Mouse (Mus musculus): ENCODE data around the gene Ahnak. TPM values are rescaled to one million over a fixed set of nuclear protein-coding genes. Genes with fewer than 3 reads are reported as not detected.

Ahnak gene
- total RNA-seq, 1 experiment, result 155 TPM

- H3K27ac ChIP-seq (ENCODE audit: insufficient read depth, low read depth, low read length, poor library complexity, severe bottlenecking), result no peak overlapping the region
- peaks cover 7 to 17% of the 10 kb centered on the region in 2 experiments; a peak in 3 of 4 replicates for H3K4me1 ChIP-seq (ENCODE audit: control insufficient read depth in 2 of 2, insufficient read depth in 2 of 2, low read length in 2 of 2, poor library complexity in 1 of 2)
- in situ Hi-C loops (cut with MboI; ENCODE audit: low sequenced_read_pairs in 2 of 2, unreplicated experiment in 2 of 2), result no loop called here
- TF ChIP-seq ZC3H11A (IDR thresholded peaks at IDR 0.05; ENCODE audit: borderline replicate concordance, low read depth, low read length) (no peak), ZNF384 (IDR thresholded peaks at IDR 0.05; ENCODE audit: low read depth, low read length) (no peak), CHD2 (IDR thresholded peaks at IDR 0.05; ENCODE audit: low read depth, low read length) (no peak), HCFC1 (IDR thresholded peaks at IDR 0.05; ENCODE audit: borderline replicate concordance, insufficient read depth, low read length) (no peak), MAFK (IDR thresholded peaks at IDR 0.05; ENCODE audit: insufficient read depth, low read depth, low read length) (no peak)
- no peaks in the 10 kb centered on the region for H3K9me3 ChIP-seq (ENCODE audit: control insufficient read depth, insufficient read depth, low read depth, low read length)
- H3K9ac ChIP-seq (ENCODE audit: insufficient read depth, low read depth, low read length, poor library complexity, severe bottlenecking), result no peak overlapping the region
- no peak for DNase-seq (ENCODE audit: low read depth, low spot score)
- H3K4me3 ChIP-seq (ENCODE audit: insufficient read depth in 1 of 2, low read depth in 1 of 2, low read length in 2 of 2, poor library complexity in 1 of 2, severe bottlenecking in 1 of 2), result 0 out of 4 replicates have a peak overlapping the region, but pooled peaks of 1 of the 2 experiments have one; percentile 14
- H3K36me3 ChIP-seq (ENCODE audit: control insufficient read depth, insufficient read depth, low read length, poor library complexity, severe bottlenecking), result peaks cover 50% of the 10 kb centered on the region
These were observed 43.8 kb upstream of the Ahnak start for GRCm38 (mm10) chr19:8945251-8945650.

GRCm38 (mm10) chr19:8946929-8947328, 42.2 kb upstream of the Ahnak start:
- Histone ChIP-seq H3K27ac (ENCODE audit: insufficient read depth, low read depth, low read length, poor library complexity, severe bottlenecking) (no peak overlapping the region), H3K4me3 (ENCODE audit: insufficient read depth in 1 of 2, low read depth in 1 of 2, low read length in 2 of 2, poor library complexity in 1 of 2, severe bottlenecking in 1 of 2) (no peak overlapping the region), H3K9me3 (ENCODE audit: control insufficient read depth, insufficient read depth, low read depth, low read length) (no peaks in the 10 kb centered on the region), H3K36me3 (ENCODE audit: control insufficient read depth, insufficient read depth, low read length, poor library complexity, severe bottlenecking) (peaks cover 61% of the 10 kb centered on the region), H3K4me1 (ENCODE audit: control insufficient read depth in 2 of 2, insufficient read depth in 2 of 2, low read length in 2 of 2, poor library complexity in 1 of 2) (peaks cover 5 to 6% of the 10 kb centered on the region in 2 experiments; a peak in 3 of 4 replicates), H3K9ac (ENCODE audit: insufficient read depth, low read depth, low read length, poor library complexity, severe bottlenecking) (no peak overlapping the region)
- DNase-seq (ENCODE audit: low read depth, low spot score), result no peak
- TF ChIP-seq CHD2 (IDR thresholded peaks at IDR 0.05; ENCODE audit: low read depth, low read length) (no peak), ZC3H11A (IDR thresholded peaks at IDR 0.05; ENCODE audit: borderline replicate concordance, low read depth, low read length) (no peak), ZNF384 (IDR thresholded peaks at IDR 0.05; ENCODE audit: low read depth, low read length) (no peak), MAFK (IDR thresholded peaks at IDR 0.05; ENCODE audit: insufficient read depth, low read depth, low read length) (no peak), HCFC1 (IDR thresholded peaks at IDR 0.05; ENCODE audit: borderline replicate concordance, insufficient read depth, low read length) (no peak)
- in situ Hi-C loops (cut with MboI; ENCODE audit: low sequenced_read_pairs in 2 of 2, unreplicated experiment in 2 of 2), result no loop called here

GRCm38 (mm10) chr19:8950190-8950589, 38.9 kb upstream of the Ahnak start:
- Histone ChIP-seq H3K9me3 (ENCODE audit: control insufficient read depth, insufficient read depth, low read depth, low read length) (no peaks in the 10 kb centered on the region), H3K27ac (ENCODE audit: insufficient read depth, low read depth, low read length, poor library complexity, severe bottlenecking) (no peak overlapping the region), H3K9ac (ENCODE audit: insufficient read depth, low read depth, low read length, poor library complexity, severe bottlenecking) (no peak overlapping the region), H3K4me3 (ENCODE audit: insufficient read depth in 1 of 2, low read depth in 1 of 2, low read length in 2 of 2, poor library complexity in 1 of 2, severe bottlenecking in 1 of 2) (no peak overlapping the region), H3K36me3 (ENCODE audit: control insufficient read depth, insufficient read depth, low read length, poor library complexity, severe bottlenecking) (peaks cover 57% of the 10 kb centered on the region), H3K4me1 (ENCODE audit: control insufficient read depth in 2 of 2, insufficient read depth in 2 of 2, low read length in 2 of 2, poor library complexity in 1 of 2) (no peaks in the 10 kb centered on the region)
- no peak for DNase-seq (ENCODE audit: low read depth, low spot score)
- TF ChIP-seq CHD2 (IDR thresholded peaks at IDR 0.05; ENCODE audit: low read depth, low read length) (no peak), MAFK (IDR thresholded peaks at IDR 0.05; ENCODE audit: insufficient read depth, low read depth, low read length) (no peak)
- in situ Hi-C loops (cut with MboI; ENCODE audit: low sequenced_read_pairs in 2 of 2, unreplicated experiment in 2 of 2), result no loop called here

GRCm38 (mm10) chr19:8952241-8952640, 36.8 kb upstream of the Ahnak start:
- no peak for TF ChIP-seq ZC3H11A (IDR thresholded peaks at IDR 0.05; ENCODE audit: borderline replicate concordance, low read depth, low read length)
- no peak for TF ChIP-seq HCFC1 (IDR thresholded peaks at IDR 0.05; ENCODE audit: borderline replicate concordance, insufficient read depth, low read length)
- Histone ChIP-seq H3K27ac (ENCODE audit: insufficient read depth, low read depth, low read length, poor library complexity, severe bottlenecking) (no peak overlapping the region), H3K4me3 (ENCODE audit: insufficient read depth in 1 of 2, low read depth in 1 of 2, low read length in 2 of 2, poor library complexity in 1 of 2, severe bottlenecking in 1 of 2) (no peak overlapping the region), H3K9me3 (ENCODE audit: control insufficient read depth, insufficient read depth, low read depth, low read length) (no peaks in the 10 kb centered on the region), H3K9ac (ENCODE audit: insufficient read depth, low read depth, low read length, poor library complexity, severe bottlenecking) (no peak overlapping the region), H3K4me1 (ENCODE audit: control insufficient read depth in 2 of 2, insufficient read depth in 2 of 2, low read length in 2 of 2, poor library complexity in 1 of 2) (no peaks in the 10 kb centered on the region), H3K36me3 (ENCODE audit: control insufficient read depth, insufficient read depth, low read length, poor library complexity, severe bottlenecking) (peaks cover 42% of the 10 kb centered on the region)
- in situ Hi-C loops (cut with MboI; ENCODE audit: low sequenced_read_pairs in 2 of 2, unreplicated experiment in 2 of 2), result no loop called here
- no peak for DNase-seq (ENCODE audit: low read depth, low spot score)

Measured in ES-E14 (cell line).